In the genomic region with DNA sequence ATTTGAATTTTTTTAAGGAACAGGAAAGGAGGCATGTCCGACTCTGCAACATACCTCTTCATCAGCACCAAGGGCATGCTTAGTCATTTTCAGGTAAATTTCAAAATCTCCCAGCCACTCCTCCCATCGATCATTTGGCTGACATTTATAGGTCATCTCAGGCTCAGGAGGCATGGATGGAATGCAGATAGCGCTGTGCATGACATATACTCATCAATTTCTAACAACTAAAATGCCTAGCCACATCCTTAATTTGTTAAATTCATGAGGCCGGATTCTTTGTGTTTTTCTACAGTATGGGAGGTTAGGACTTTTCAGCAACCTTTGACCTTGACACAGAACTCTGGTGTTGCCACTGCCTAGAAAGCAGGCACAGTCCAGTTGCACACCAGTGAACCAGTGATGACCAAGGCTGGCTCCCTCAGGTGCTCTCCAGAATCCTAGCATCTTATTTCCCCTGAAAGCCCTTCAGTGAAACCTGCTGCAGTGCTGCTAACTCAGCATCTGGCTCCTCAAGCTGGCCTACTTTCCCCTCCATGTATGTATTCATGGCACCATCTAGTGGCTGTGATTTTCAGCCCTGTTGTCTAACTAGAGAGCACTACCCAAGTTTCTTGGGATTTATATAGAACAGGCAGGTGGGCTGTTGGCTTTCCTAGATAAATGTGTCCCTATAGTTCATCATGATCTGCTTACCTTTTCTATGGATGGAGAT, we compare ENCODE assay signal across 8 mouse cellular contexts. TPM values are rescaled to one million over a fixed set of nuclear protein-coding genes. Genes with fewer than 3 reads are reported as not detected.
DNase-seq lines count a peak whose midpoint lies in the region; ATAC-seq and TF ChIP-seq lines count a peak whose summit lies in the region.

No protein-coding gene starts in this region.

- H3K4me2 ChIP-seq in lung, embryonic 14.5 days: no peak overlapping the region
- H3K4me2 ChIP-seq in forebrain, embryonic 15.5 days (replicated peaks): no peak overlapping the region
- H3K4me2 ChIP-seq in kidney, postnatal 0 days (ENCODE audit: low read length): no peak overlapping the region
- no peak overlapping the region for H3K4me2 ChIP-seq in stomach, embryonic 14.5 days (replicated peaks; ENCODE audit: low read depth, low read length)

- WGBS in lung, embryonic 14.5 days: 75% methylated on average over 4 of the region's 4 CpGs
- 86% methylated on average over 4 of the region's 4 CpGs for WGBS in forebrain, embryonic 15.5 days
- WGBS in kidney, postnatal 0 days: 74% methylated on average over 4 of the region's 4 CpGs
- 72% methylated on average over 4 of the region's 4 CpGs for WGBS in stomach, embryonic 14.5 days

- no peak overlapping the region for H3K9ac ChIP-seq in lung, embryonic 14.5 days
- no peak overlapping the region for H3K9ac ChIP-seq in forebrain, embryonic 15.5 days (replicated peaks)
- no peak overlapping the region for H3K9ac ChIP-seq in kidney, postnatal 0 days (ENCODE audit: low read depth, low read length)
- H3K9ac ChIP-seq in stomach, embryonic 14.5 days (replicated peaks; ENCODE audit: low read depth, low read length): no peak overlapping the region

- no peaks in the 10 kb centered on the region for H3K36me3 ChIP-seq in lung, embryonic 14.5 days (ENCODE audit: insufficient read depth)
- H3K36me3 ChIP-seq in forebrain, embryonic 15.5 days: no peaks in the 10 kb centered on the region
- no peaks in the 10 kb centered on the region for H3K36me3 ChIP-seq in kidney, postnatal 0 days (ENCODE audit: insufficient read depth, low read length)
- no peaks in the 10 kb centered on the region for H3K36me3 ChIP-seq in stomach, embryonic 14.5 days (ENCODE audit: control insufficient read depth, insufficient read depth, low read length)

- peak; percentile 68 for DNase-seq in lung, embryonic 14.5 days
- no peak for DNase-seq in lung, postnatal 25 days (ENCODE audit: low spot score)
- peak; percentile 76 for DNase-seq in kidney, postnatal 0 days (ENCODE audit: low spot score)
- DNase-seq in lung, postnatal 36 days: peak; percentile 21

- no peak overlapping the region for H3K27ac ChIP-seq in lung, embryonic 14.5 days (ENCODE audit: low read depth)
- no peak overlapping the region for H3K27ac ChIP-seq in forebrain, embryonic 15.5 days (replicated peaks)
- no peak overlapping the region for H3K27ac ChIP-seq in kidney, postnatal 0 days
- H3K27ac ChIP-seq in stomach, embryonic 14.5 days (ENCODE audit: low read length): no peak overlapping the region

- H3K4me3 ChIP-seq in lung, embryonic 14.5 days (ENCODE audit: low read depth, low read length): no peak overlapping the region
- no peak overlapping the region for H3K4me3 ChIP-seq in forebrain, embryonic 15.5 days
- H3K4me3 ChIP-seq in kidney, postnatal 0 days (replicated peaks; ENCODE audit: low read depth, low read length): no peak overlapping the region
- H3K4me3 ChIP-seq in stomach, embryonic 14.5 days (ENCODE audit: low read depth, low read length): no peak overlapping the region

- peak; percentile 59 for TF ChIP-seq CTCF in lung, embryonic 14.5 days (IDR thresholded peaks at IDR 0.05; ENCODE audit: low read depth)
- TF ChIP-seq CTCF in kidney, postnatal 0 days (IDR thresholded peaks at IDR 0.05; ENCODE audit: low read depth): peak; percentile 76

- ATAC-seq in lung, embryonic 14.5 days (ENCODE audit: insufficient read depth): no peak
- 0 out of 2 replicates have a peak, but pooled peaks have one; percentile 58 for ATAC-seq in cerebellum, adult (ENCODE audit: insufficient number of reproducible peaks, low FRiP score, low TSS enrichment)
- ATAC-seq in forebrain, embryonic 15.5 days (replicated peaks): peak; percentile 92
- ATAC-seq in kidney, postnatal 0 days (replicated peaks; ENCODE audit: low FRiP score, low read depth): peak; percentile 61; the same call in 1 of the 2 replicates
- ATAC-seq in stomach, embryonic 14.5 days (ENCODE audit: insufficient number of reproducible peaks, insufficient read depth, low FRiP score, low read depth): peak; percentile 46; the same call in 1 of the 2 replicates
- ATAC-seq in CD4-positive, CD25-positive, alpha-beta regulatory T cell, adult 4 months: no peak

- no peaks in the 10 kb centered on the region for H3K9me3 ChIP-seq in lung, embryonic 14.5 days (ENCODE audit: low read depth, low read length)
- H3K9me3 ChIP-seq in forebrain, embryonic 15.5 days: no peaks in the 10 kb centered on the region
- no peaks in the 10 kb centered on the region for H3K9me3 ChIP-seq in kidney, postnatal 0 days (replicated peaks; ENCODE audit: low read length)
- H3K9me3 ChIP-seq in stomach, embryonic 14.5 days (ENCODE audit: control insufficient read depth, low read depth, low read length): no peaks in the 10 kb centered on the region

- no peaks in the 10 kb centered on the region for H3K4me1 ChIP-seq in lung, embryonic 14.5 days (ENCODE audit: insufficient read depth)
- no peaks in the 10 kb centered on the region for H3K4me1 ChIP-seq in forebrain, embryonic 15.5 days
- H3K4me1 ChIP-seq in kidney, postnatal 0 days (replicated peaks; ENCODE audit: insufficient read depth, low read length): no peaks in the 10 kb centered on the region
- H3K4me1 ChIP-seq in stomach, embryonic 14.5 days (ENCODE audit: control insufficient read depth, insufficient read depth, low read length): no peaks in the 10 kb centered on the region

- no peaks in the 10 kb centered on the region for H3K27me3 ChIP-seq in lung, embryonic 14.5 days (ENCODE audit: insufficient read depth, low read length)
- no peaks in the 10 kb centered on the region for H3K27me3 ChIP-seq in forebrain, embryonic 15.5 days
- no peaks in the 10 kb centered on the region for H3K27me3 ChIP-seq in kidney, postnatal 0 days (ENCODE audit: insufficient read depth, low read length)
- H3K27me3 ChIP-seq in stomach, embryonic 14.5 days (ENCODE audit: control insufficient read depth, insufficient read depth, low read length): no peaks in the 10 kb centered on the region

RNA-seq across cellular contexts. Expression of a gene that starts 35.9 kb away (rescaled TPM):
- polyA plus RNA-seq in lung, embryonic 14.5 days (2014; fragmentation: Nextera tagmentation; extraction: Ambion mirVana): 0.07 TPM in 1 of 2 replicates, not detected in the other
- 23.1 and 29.5 TPM in 2 replicates for polyA plus RNA-seq in forebrain, embryonic 15.5 days (2015; fragmentation: Nextera tagmentation; extraction: Ambion mirVana)
- polyA plus RNA-seq in kidney, postnatal 0 days (2015; fragmentation: Nextera tagmentation; extraction: Ambion mirVana): 0.08 and 0.13 TPM in 2 replicates
- 0.48 and 0.74 TPM in 2 replicates for polyA plus RNA-seq in stomach, embryonic 14.5 days (2014; fragmentation: Nextera tagmentation; extraction: Ambion mirVana)
- polyA plus RNA-seq in CD4-positive, CD25-positive, alpha-beta regulatory T cell, adult 4 months (2017; shearing (Covaris generic)): not detected

RNA-seq across cellular contexts. Expression of a gene that starts 54.5 kb away (rescaled TPM):
- 0.47 and 0.53 TPM in 2 replicates for polyA plus RNA-seq in lung, embryonic 14.5 days (2014; fragmentation: Nextera tagmentation; extraction: Ambion mirVana)
- 34.2 and 34.9 TPM in 2 replicates for polyA plus RNA-seq in forebrain, embryonic 15.5 days (2015; fragmentation: Nextera tagmentation; extraction: Ambion mirVana)
- polyA plus RNA-seq in kidney, postnatal 0 days (2015; fragmentation: Nextera tagmentation; extraction: Ambion mirVana): 0.47 and 0.50 TPM in 2 replicates
- polyA plus RNA-seq in stomach, embryonic 14.5 days (2014; fragmentation: Nextera tagmentation; extraction: Ambion mirVana): 3.2 and 5.1 TPM in 2 replicates
- not detected for polyA plus RNA-seq in CD4-positive, CD25-positive, alpha-beta regulatory T cell, adult 4 months (2017; shearing (Covaris generic))

Comparison
In these comparisons a context has a peak if more than half of its experiments do, and no peak if none do; other contexts are left out.
1. ATAC-seq: peak in cerebellum, adult (single experiment), forebrain, embryonic 15.5 days (single experiment), kidney, postnatal 0 days (single experiment) and stomach, embryonic 14.5 days (single experiment); none in lung, embryonic 14.5 days (single experiment) and CD4-positive, CD25-positive, alpha-beta regulatory T cell, adult 4 months (single experiment).
2. RNA of a gene that starts 35.9 kb away (polyA plus RNA-seq): 23.1 to 29.5 TPM in forebrain, embryonic 15.5 days; 0.48 to 0.74 TPM in stomach, embryonic 14.5 days, 0.08 to 0.13 TPM in kidney, postnatal 0 days, 0.07 TPM in lung, embryonic 14.5 days and not detected in CD4-positive, CD25-positive, alpha-beta regulatory T cell, adult 4 months; every median in the first group is over 10 times any median in the second.